Mouse (Mus musculus) stomach, postnatal 0 days (tissue): ENCODE data around the gene Atg4c. TPM values are rescaled to one million over a fixed set of nuclear protein-coding genes. Genes with fewer than 3 reads are reported as not detected.
A peak's percentile ranks its signal among the peaks of the same experiment; 100 is the strongest.

Experiments
- ATAC-seq: fragments of 200-750 bp; cut with Nextera tagmentation; 2 replicates; pipeline ENCODE4 v1.8.0; 2017; ENCODE audit not compliant: low FRiP score, low TSS enrichment
- DNase-seq: peaks from one replicate; pipeline ENCODE4 v3.0.0-alpha.2; 2016; ENCODE audit warnings: low spot score
- H3K27ac ChIP-seq: fragments of 300-500 bp; sonication (generic); replicated peaks from 2 replicates; pipeline ENCODE4 v1.5.1; 2014; ENCODE audit warnings: mild to moderate bottlenecking, control low read depth
- H3K27me3 ChIP-seq: fragments of 300-500 bp; sonication (generic); 2 replicates; pipeline ENCODE4 v1.6.1; 2014; ENCODE audit warnings: low read length; ENCODE audit not compliant: control insufficient read depth, insufficient read depth
- H3K36me3 ChIP-seq: fragments of 300-500 bp; sonication (generic); 2 replicates; pipeline ENCODE4 v1.6.1; 2014; ENCODE audit warnings: low read length, mixed read lengths; ENCODE audit not compliant: control insufficient read depth, insufficient read depth
- H3K4me1 ChIP-seq: fragments of 300-500 bp; sonication (generic); replicated peaks from 2 replicates; pipeline ENCODE4 v1.6.1; 2014; ENCODE audit warnings: antibody characterized with exemption; ENCODE audit not compliant: control insufficient read depth, insufficient read depth
- H3K4me2 ChIP-seq: fragments of 300-500 bp; sonication (generic); replicated peaks from 2 replicates; pipeline ENCODE4 v1.6.1; 2014; ENCODE audit warnings: low read depth, mild to moderate bottlenecking, control low read depth, moderate library complexity
- H3K4me3 ChIP-seq: fragments of 300-500 bp; sonication (generic); 2 replicates; pipeline ENCODE4 v1.5.1; 2014; ENCODE audit warnings: low read depth, low read length, control low read depth
- H3K9ac ChIP-seq: fragments of 300-500 bp; sonication (generic); 2 replicates; pipeline ENCODE4 v1.6.1; 2014; ENCODE audit warnings: mild to moderate bottlenecking, low read length, control low read depth, mixed read lengths
- H3K9me3 ChIP-seq: fragments of 300-500 bp; sonication (generic); 2 replicates; pipeline ENCODE4 v1.6.1; 2016; ENCODE audit warnings: low read length; ENCODE audit not compliant: control insufficient read depth
- CTCF ChIP-seq: IDR thresholded peaks from 2 replicates; pipeline ENCODE4 v1.5.1; 2016; ENCODE audit warnings: antibody characterized with exemption, low read depth, mild to moderate bottlenecking, moderate library complexity
- EP300 ChIP-seq: optimal IDR thresholded peaks from 2 replicates; pipeline ENCODE3; 2016; ENCODE audit warnings: antibody characterized with exemption
- WGBS: fragments of 180-500 bp; shearing (Covaris S2); extraction: QIAGEN DNeasy Blood & Tissue Kit; methylation state at CpG from one replicate; pipeline ENCODE4 v1.1.7; 2014; 5-methylcytosine and 5-hydroxymethylcytosine counted together
- polyA plus RNA-seq: library from polyadenylated mRNA; unstranded; fragments of >200 nt; fragmentation: Nextera tagmentation; extraction: Ambion mirVana; gene quantifications from 2 replicates; pipeline ENCODE4 v1.2.1, GENCODE M21; 2015

Gene Atg4c
- polyA plus RNA-seq, 1 experiment from 2014 or later, result 7.3 TPM

DNA sequence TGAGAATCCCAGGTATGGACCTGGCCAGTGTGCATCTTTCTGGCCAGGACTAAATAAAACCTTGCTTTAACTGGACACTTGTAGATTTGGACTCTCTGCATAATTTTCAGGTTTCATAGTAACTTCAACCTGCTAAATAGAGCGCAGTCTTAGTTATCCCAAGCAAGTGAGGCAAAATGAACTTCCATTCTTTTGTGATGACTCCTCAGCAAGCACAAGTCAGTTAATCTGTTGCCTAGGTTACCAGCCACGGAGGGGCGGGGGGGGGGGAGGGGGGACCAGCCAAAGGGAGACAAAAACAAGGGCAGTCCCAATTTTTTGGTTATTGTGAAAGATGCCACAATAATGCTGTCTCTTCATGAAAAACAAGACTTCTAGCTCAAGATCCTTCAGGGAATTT, 33.3 kb upstream of the Atg4c start:
- TF ChIP-seq CTCF (no peak), EP300 (no peak)
- Histone ChIP-seq H3K27me3 (no peaks in the 10 kb centered on the region), H3K36me3 (no peaks in the 10 kb centered on the region), H3K9ac (no peak overlapping the region), H3K4me2 (no peak overlapping the region), H3K9me3 (no peaks in the 10 kb centered on the region), H3K27ac (no peak overlapping the region), H3K4me3 (no peak overlapping the region), H3K4me1 (peaks cover 2% of the 10 kb centered on the region; the same call in 1 of the 2 replicates)
- no peak for DNase-seq
- no peak for ATAC-seq
- 34% methylated on average over 3 of the region's 3 CpGs for WGBS

DNA sequence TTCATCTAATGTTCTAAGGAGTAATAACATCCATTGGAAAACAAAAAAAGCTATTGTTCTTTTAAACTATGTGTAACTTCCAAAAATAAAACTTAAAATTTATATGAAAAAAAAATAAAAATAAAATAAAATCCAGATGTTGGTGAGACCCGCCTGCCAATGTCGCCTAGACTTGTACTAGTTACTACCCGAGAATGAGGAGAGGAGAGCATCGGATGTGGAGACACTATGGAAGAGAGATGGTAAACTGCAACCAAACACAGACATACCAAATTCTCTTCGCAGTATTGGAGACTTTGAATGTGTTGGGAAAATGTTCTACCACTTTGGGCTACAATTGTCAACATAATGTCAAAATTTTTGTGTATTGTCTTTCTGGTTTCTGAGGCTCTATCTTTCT, 32.8 kb upstream of the Atg4c start:
- Histone ChIP-seq H3K4me2 (no peak overlapping the region), H3K4me3 (no peak overlapping the region), H3K9ac (no peak overlapping the region), H3K27ac (no peak overlapping the region), H3K27me3 (no peaks in the 10 kb centered on the region), H3K36me3 (no peaks in the 10 kb centered on the region), H3K4me1 (peaks cover 2% of the 10 kb centered on the region; the same call in 1 of the 2 replicates), H3K9me3 (no peaks in the 10 kb centered on the region)
- 75% methylated on average over 5 of the region's 5 CpGs for whole genome bisulfite sequencing
- DNase-seq (no peak), ATAC-seq (no peak)
- no peak for TF ChIP-seq CTCF
- TF ChIP-seq EP300, result no peak

DNA sequence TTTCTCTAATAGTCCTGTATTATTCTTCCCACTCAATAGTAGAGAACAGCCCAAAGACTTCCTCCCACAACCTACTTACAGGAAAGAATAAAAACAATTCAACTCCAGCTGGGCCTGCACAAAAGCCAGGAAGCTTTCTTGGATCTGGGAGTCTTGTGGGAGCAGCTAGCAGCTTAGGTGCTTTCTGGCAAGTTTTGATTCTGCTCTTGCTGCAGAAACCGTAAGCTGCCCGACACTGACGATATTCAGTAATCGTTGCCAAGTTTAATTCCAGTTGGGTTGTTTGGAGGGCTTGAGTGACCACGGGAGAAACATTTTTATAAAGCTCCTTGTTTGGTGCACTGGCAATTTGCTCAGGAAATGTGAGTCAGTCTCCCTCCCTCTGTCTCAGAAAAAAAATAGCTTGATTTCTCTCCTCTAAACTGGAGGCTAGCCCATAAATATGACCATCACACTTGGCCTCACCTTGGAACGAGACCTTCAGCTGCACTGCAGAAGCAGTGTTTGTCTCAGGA, 32.2 kb upstream of the Atg4c start:
- Histone ChIP-seq H3K36me3 (no peaks in the 10 kb centered on the region), H3K4me1 (peaks cover 2% of the 10 kb centered on the region; the same call in 1 of the 2 replicates), H3K4me2 (0 out of 2 replicates have a peak overlapping the region, but pooled peaks have one; percentile 8), H3K27ac (peak overlapping the region; percentile 56), H3K9me3 (no peaks in the 10 kb centered on the region), H3K4me3 (no peak overlapping the region), H3K27me3 (no peaks in the 10 kb centered on the region), H3K9ac (no peak overlapping the region)
- ATAC-seq (no peak; the same call in 1 of the 2 replicates), DNase-seq (no peak)
- 22% methylated on average over 6 of the region's 6 CpGs for WGBS
- TF ChIP-seq EP300 (no peak), CTCF (no peak)

DNA sequence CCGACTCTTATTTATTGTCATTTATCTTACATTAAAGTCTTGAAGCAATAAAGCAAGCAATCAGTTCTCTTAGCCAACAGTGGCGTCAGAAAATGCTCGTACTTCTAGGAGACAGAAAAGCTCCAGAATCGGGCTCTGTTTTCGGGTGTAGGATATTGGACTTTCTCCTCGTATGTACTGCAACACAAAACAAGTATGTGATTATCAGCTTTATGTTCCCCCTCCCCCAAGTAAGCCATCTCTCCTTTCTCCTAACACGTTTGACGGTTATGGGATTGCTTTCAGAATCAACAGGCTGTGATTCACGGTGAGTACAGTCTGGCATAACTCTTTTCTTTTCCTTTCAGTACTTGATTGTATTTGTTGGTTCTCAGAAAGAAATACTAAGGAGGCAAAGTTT, 30.7 kb upstream of the Atg4c start:
- TF ChIP-seq EP300, result no peak
- no peak for TF ChIP-seq CTCF
- peak overlapping the region; percentile 3 for H3K4me2 ChIP-seq
- H3K36me3 ChIP-seq, result no peaks in the 10 kb centered on the region
- 21% methylated on average over 9 of the region's 9 CpGs for WGBS
- H3K27me3 ChIP-seq, result no peaks in the 10 kb centered on the region
- H3K4me1 ChIP-seq, result peaks cover 2% of the 10 kb centered on the region; the same call in 1 of the 2 replicates
- H3K9me3 ChIP-seq, result no peaks in the 10 kb centered on the region
- DNase-seq, result no peak
- no peak overlapping the region for H3K9ac ChIP-seq
- ATAC-seq, result 0 out of 2 replicates have a peak, but pooled peaks have one; percentile 36
- H3K4me3 ChIP-seq, result 0 out of 2 replicates have a peak overlapping the region, but pooled peaks have one; percentile 0
- no peak overlapping the region for H3K27ac ChIP-seq

DNA sequence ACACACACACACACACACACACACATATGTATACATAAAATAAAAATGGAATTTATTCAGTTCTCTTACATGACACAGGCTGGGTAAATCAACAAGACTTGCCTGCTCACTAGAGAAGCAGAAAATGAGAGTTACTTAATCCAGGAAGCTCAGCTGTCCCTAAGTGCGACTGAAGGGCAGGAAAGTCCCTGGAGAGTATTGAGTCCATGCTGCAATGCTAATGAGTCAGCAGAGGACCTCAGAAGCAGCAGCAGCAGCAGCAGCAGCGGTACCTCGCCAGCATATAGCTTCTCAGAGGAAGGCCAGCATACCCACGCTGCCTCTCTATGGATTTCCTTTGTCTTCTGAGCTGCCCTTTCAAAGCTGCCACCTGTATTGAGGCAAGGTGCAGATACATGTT, 30.2 kb upstream of the Atg4c start:
- peak; percentile 86 for ATAC-seq
- Histone ChIP-seq H3K9ac (no peak overlapping the region), H3K4me2 (no peak overlapping the region), H3K4me3 (no peak overlapping the region), H3K27ac (peak overlapping the region; percentile 56; the same call in 1 of the 2 replicates), H3K9me3 (no peaks in the 10 kb centered on the region), H3K4me1 (peaks cover 2% of the 10 kb centered on the region; the same call in 1 of the 2 replicates), H3K36me3 (no peaks in the 10 kb centered on the region), H3K27me3 (no peaks in the 10 kb centered on the region)
- peak; percentile 48 for DNase-seq
- 22% methylated on average over 4 of the region's 4 CpGs for WGBS
- TF ChIP-seq CTCF (no peak), EP300 (no peak)

DNA sequence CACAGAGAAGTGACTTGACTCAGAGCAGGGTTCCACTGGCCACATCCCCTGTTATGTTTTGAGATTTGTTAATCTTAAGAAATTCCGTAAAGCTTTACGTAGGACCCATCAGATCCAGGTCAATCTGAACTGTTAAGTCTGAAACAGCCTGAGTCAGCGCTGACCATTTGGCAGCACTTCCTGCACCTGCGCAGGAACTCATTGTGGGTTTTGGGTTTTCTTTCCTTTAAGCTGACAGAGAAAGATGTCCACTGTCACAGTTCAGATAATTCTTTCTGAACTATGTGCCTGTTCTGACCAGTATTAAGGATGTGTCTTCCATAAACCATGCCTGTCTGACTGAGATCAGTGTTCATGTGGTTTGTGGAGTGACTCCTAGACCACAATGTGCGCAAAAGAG, 24.9 kb upstream of the Atg4c start:
- no peaks in the 10 kb centered on the region for H3K9me3 ChIP-seq
- ATAC-seq (no peak), DNase-seq (no peak)
- H3K4me3 ChIP-seq, result no peak overlapping the region
- H3K36me3 ChIP-seq, result no peaks in the 10 kb centered on the region
- TF ChIP-seq EP300, result no peak
- no peak for TF ChIP-seq CTCF
- no peak overlapping the region for H3K27ac ChIP-seq
- no peak overlapping the region for H3K9ac ChIP-seq
- H3K4me1 ChIP-seq, result no peaks in the 10 kb centered on the region
- no peaks in the 10 kb centered on the region for H3K27me3 ChIP-seq
- WGBS, result 83% methylated on average over 5 of the region's 5 CpGs
- H3K4me2 ChIP-seq, result no peak overlapping the region
